Mouse (Mus musculus): ENCODE measurements at regions not wholly inside any gene's neighbourhood (a gene's known extent, or its start where the extent isn't known, plus 50 kb on each side); places are given as distances from the start of the nearest gene placed in this dataset.

GRCm38 (mm10) chr12:27759016-27759415 lies 416.6 kb upstream of the Sox11 start:
- Histone ChIP-seq H3K4me3 (no peak overlapping the region), H3K4me1 (replicated peaks) (no peaks in the 10 kb centered on the region), H3K27me3 (no peaks in the 10 kb centered on the region), H3K4me2 (no peak overlapping the region), H3K9me3 (no peaks in the 10 kb centered on the region), H3K9ac (no peak overlapping the region), H3K27ac (replicated peaks) (no peak overlapping the region), H3K36me3 (no peaks in the 10 kb centered on the region)
- no peak for ATAC-seq (ENCODE audit: low FRiP score, low read depth)

- Histone ChIP-seq H3K36me3 (no peaks in the 10 kb centered on the region), H3K27me3 (no peaks in the 10 kb centered on the region), H3K9me3 (no peaks in the 10 kb centered on the region), H3K27ac (replicated peaks) (no peak overlapping the region), H3K4me1 (replicated peaks) (no peaks in the 10 kb centered on the region), H3K9ac (no peak overlapping the region), H3K4me2 (no peak overlapping the region), H3K4me3 (no peak overlapping the region)
- no peak for ATAC-seq (ENCODE audit: low FRiP score, low read depth)
Observed at GRCm38 (mm10) chr12:27757641-27758040, 415.3 kb upstream of the Sox11 start.

- Histone ChIP-seq H3K36me3 (no peaks in the 10 kb centered on the region), H3K4me2 (no peak overlapping the region), H3K9me3 (no peaks in the 10 kb centered on the region), H3K4me3 (no peak overlapping the region), H3K27ac (replicated peaks) (no peak overlapping the region), H3K4me1 (replicated peaks) (peaks cover 6% of the 10 kb centered on the region; the same call in 1 of the 2 replicates), H3K9ac (no peak overlapping the region), H3K27me3 (no peaks in the 10 kb centered on the region)
- WGBS: 54% methylated on average over 5 of the region's 5 CpGs
- no peak; the same call in 1 of the 2 replicates for ATAC-seq (ENCODE audit: low FRiP score, low read depth)
Observed at GRCm38 (mm10) chr12:27724619-27725200, 382.3 kb upstream of the Sox11 start.

GRCm38 (mm10) chr12:27680459-27680858 lies 338.1 kb upstream of the Sox11 start:
- no peaks in the 10 kb centered on the region for H3K9me3 ChIP-seq
- no peaks in the 10 kb centered on the region for H3K36me3 ChIP-seq
- H3K4me3 ChIP-seq: no peak overlapping the region
- no peaks in the 10 kb centered on the region for H3K4me1 ChIP-seq (replicated peaks)
- no peak overlapping the region for H3K9ac ChIP-seq
- no peak overlapping the region for H3K4me2 ChIP-seq
- ATAC-seq (ENCODE audit: low FRiP score, low read depth): no peak
- no peak overlapping the region for H3K27ac ChIP-seq (replicated peaks)
- no peaks in the 10 kb centered on the region for H3K27me3 ChIP-seq

GRCm38 (mm10) chr12:27673404-27673803 lies 331.0 kb upstream of the Sox11 start:
- H3K9me3 ChIP-seq: no peaks in the 10 kb centered on the region
- no peak overlapping the region for H3K4me2 ChIP-seq
- H3K27me3 ChIP-seq: no peaks in the 10 kb centered on the region
- H3K27ac ChIP-seq (replicated peaks): no peak overlapping the region
- H3K4me3 ChIP-seq: no peak overlapping the region
- H3K4me1 ChIP-seq (replicated peaks): 0 out of 2 replicates have a peak, but pooled peaks cover 10% of the 10 kb centered on the region
- no peak for ATAC-seq (ENCODE audit: low FRiP score, low read depth)
- H3K9ac ChIP-seq: no peak overlapping the region
- no peaks in the 10 kb centered on the region for H3K36me3 ChIP-seq

GRCm38 (mm10) chr12:27670650-27671084 lies 328.3 kb upstream of the Sox11 start:
- Histone ChIP-seq H3K27me3 (no peaks in the 10 kb centered on the region), H3K27ac (replicated peaks) (no peak overlapping the region), H3K9me3 (no peaks in the 10 kb centered on the region), H3K4me2 (peak overlapping the region; percentile 15; the same call in 1 of the 2 replicates), H3K9ac (no peak overlapping the region), H3K4me3 (no peak overlapping the region), H3K4me1 (replicated peaks) (0 out of 2 replicates have a peak, but pooled peaks cover 10% of the 10 kb centered on the region), H3K36me3 (no peaks in the 10 kb centered on the region)
- ATAC-seq (ENCODE audit: low FRiP score, low read depth): peak; percentile 15; the same call in 1 of the 2 replicates
- WGBS: 33% methylated on average over 9 of the region's 9 CpGs

- 55% methylated on average over 7 of the region's 7 CpGs for WGBS
- Histone ChIP-seq H3K4me1 (replicated peaks) (0 out of 2 replicates have a peak, but pooled peaks cover 10% of the 10 kb centered on the region), H3K27me3 (no peaks in the 10 kb centered on the region), H3K9me3 (no peaks in the 10 kb centered on the region), H3K36me3 (no peaks in the 10 kb centered on the region), H3K27ac (replicated peaks) (no peak overlapping the region), H3K4me3 (no peak overlapping the region), H3K9ac (no peak overlapping the region), H3K4me2 (peak overlapping the region; percentile 15; the same call in 1 of the 2 replicates)
- ATAC-seq (ENCODE audit: low FRiP score, low read depth): no peak
Observed at GRCm38 (mm10) chr12:27670190-27670589, 327.8 kb upstream of the Sox11 start.

- Histone ChIP-seq H3K9me3 (no peaks in the 10 kb centered on the region), H3K4me2 (no peak overlapping the region), H3K27ac (replicated peaks) (no peak overlapping the region), H3K36me3 (no peaks in the 10 kb centered on the region), H3K4me3 (no peak overlapping the region), H3K9ac (no peak overlapping the region), H3K4me1 (replicated peaks) (0 out of 2 replicates have a peak, but pooled peaks cover 10% of the 10 kb centered on the region), H3K27me3 (no peaks in the 10 kb centered on the region)
- 38% methylated on average over 6 of the region's 6 CpGs for WGBS
- ATAC-seq (ENCODE audit: low FRiP score, low read depth): peak; percentile 61; the same call in 1 of the 2 replicates
Observed at GRCm38 (mm10) chr12:27669542-27669941, 327.2 kb upstream of the Sox11 start.

GRCm38 (mm10) chr12:27666456-27666855 lies 324.1 kb upstream of the Sox11 start:
- no peaks in the 10 kb centered on the region for H3K36me3 ChIP-seq
- WGBS: 92% methylated on average over 2 of the region's 2 CpGs

GRCm38 (mm10) chr12:27663126-27663525 lies 320.8 kb upstream of the Sox11 start:
- no peaks in the 10 kb centered on the region for H3K27me3 ChIP-seq
- H3K4me1 ChIP-seq (replicated peaks): 0 out of 2 replicates have a peak, but pooled peaks cover 3% of the 10 kb centered on the region
- H3K27ac ChIP-seq (replicated peaks): no peak overlapping the region
- 95% methylated on average over 4 of the region's 4 CpGs for WGBS
- no peak overlapping the region for H3K9ac ChIP-seq
- no peak overlapping the region for H3K4me3 ChIP-seq
- ATAC-seq (ENCODE audit: low FRiP score, low read depth): no peak
- no peaks in the 10 kb centered on the region for H3K36me3 ChIP-seq
- no peaks in the 10 kb centered on the region for H3K9me3 ChIP-seq
- no peak overlapping the region for H3K4me2 ChIP-seq

More at GRCm38 (mm10) chr12:27666456-27666855, 324.1 kb upstream of the Sox11 start:
- H3K27ac ChIP-seq (replicated peaks): no peak overlapping the region
- 0 out of 2 replicates have a peak, but pooled peaks cover 10% of the 10 kb centered on the region for H3K4me1 ChIP-seq (replicated peaks)
- H3K9me3 ChIP-seq: no peaks in the 10 kb centered on the region
- ATAC-seq (ENCODE audit: low FRiP score, low read depth): no peak
- no peak overlapping the region for H3K4me2 ChIP-seq
- no peak overlapping the region for H3K9ac ChIP-seq
- H3K4me3 ChIP-seq: no peak overlapping the region
- no peaks in the 10 kb centered on the region for H3K27me3 ChIP-seq

GRCm38 (mm10) chr12:27662723-27663122 lies 320.3 kb upstream of the Sox11 start:
- no peaks in the 10 kb centered on the region for H3K36me3 ChIP-seq
- no peak for ATAC-seq (ENCODE audit: low FRiP score, low read depth)
- WGBS: 82% methylated on average over 5 of the region's 5 CpGs

GRCm38 (mm10) chr12:27657536-27657935 lies 315.2 kb upstream of the Sox11 start:
- no peak overlapping the region for H3K9ac ChIP-seq
- H3K27ac ChIP-seq (replicated peaks): no peak overlapping the region
- no peak overlapping the region for H3K4me3 ChIP-seq
- 0 out of 2 replicates have a peak, but pooled peaks cover 3% of the 10 kb centered on the region for H3K4me1 ChIP-seq (replicated peaks)
- no peaks in the 10 kb centered on the region for H3K9me3 ChIP-seq
- no peaks in the 10 kb centered on the region for H3K36me3 ChIP-seq
- H3K27me3 ChIP-seq: no peaks in the 10 kb centered on the region
- 68% methylated on average over 4 of the region's 4 CpGs for WGBS
- ATAC-seq (ENCODE audit: low FRiP score, low read depth): peak; percentile 15; the same call in 1 of the 2 replicates
- no peak overlapping the region for H3K4me2 ChIP-seq

More at GRCm38 (mm10) chr12:27662723-27663122, 320.3 kb upstream of the Sox11 start:
- Histone ChIP-seq H3K27me3 (no peaks in the 10 kb centered on the region), H3K4me1 (replicated peaks) (0 out of 2 replicates have a peak, but pooled peaks cover 3% of the 10 kb centered on the region), H3K4me2 (no peak overlapping the region), H3K9me3 (no peaks in the 10 kb centered on the region), H3K9ac (no peak overlapping the region), H3K27ac (replicated peaks) (no peak overlapping the region), H3K4me3 (no peak overlapping the region)

- Histone ChIP-seq H3K9ac (no peak overlapping the region), H3K4me3 (no peak overlapping the region), H3K27ac (replicated peaks) (no peak overlapping the region), H3K27me3 (no peaks in the 10 kb centered on the region), H3K36me3 (no peaks in the 10 kb centered on the region), H3K4me1 (replicated peaks) (0 out of 2 replicates have a peak, but pooled peaks cover 3% of the 10 kb centered on the region), H3K4me2 (no peak overlapping the region), H3K9me3 (no peaks in the 10 kb centered on the region)
- WGBS: 63% methylated on average over 4 of the region's 4 CpGs
- ATAC-seq (ENCODE audit: low FRiP score, low read depth): no peak
Observed at GRCm38 (mm10) chr12:27653541-27653940, 311.2 kb upstream of the Sox11 start.
